Comparison of ENCODE assay signal across 9 mouse cellular contexts in the genomic region with DNA sequence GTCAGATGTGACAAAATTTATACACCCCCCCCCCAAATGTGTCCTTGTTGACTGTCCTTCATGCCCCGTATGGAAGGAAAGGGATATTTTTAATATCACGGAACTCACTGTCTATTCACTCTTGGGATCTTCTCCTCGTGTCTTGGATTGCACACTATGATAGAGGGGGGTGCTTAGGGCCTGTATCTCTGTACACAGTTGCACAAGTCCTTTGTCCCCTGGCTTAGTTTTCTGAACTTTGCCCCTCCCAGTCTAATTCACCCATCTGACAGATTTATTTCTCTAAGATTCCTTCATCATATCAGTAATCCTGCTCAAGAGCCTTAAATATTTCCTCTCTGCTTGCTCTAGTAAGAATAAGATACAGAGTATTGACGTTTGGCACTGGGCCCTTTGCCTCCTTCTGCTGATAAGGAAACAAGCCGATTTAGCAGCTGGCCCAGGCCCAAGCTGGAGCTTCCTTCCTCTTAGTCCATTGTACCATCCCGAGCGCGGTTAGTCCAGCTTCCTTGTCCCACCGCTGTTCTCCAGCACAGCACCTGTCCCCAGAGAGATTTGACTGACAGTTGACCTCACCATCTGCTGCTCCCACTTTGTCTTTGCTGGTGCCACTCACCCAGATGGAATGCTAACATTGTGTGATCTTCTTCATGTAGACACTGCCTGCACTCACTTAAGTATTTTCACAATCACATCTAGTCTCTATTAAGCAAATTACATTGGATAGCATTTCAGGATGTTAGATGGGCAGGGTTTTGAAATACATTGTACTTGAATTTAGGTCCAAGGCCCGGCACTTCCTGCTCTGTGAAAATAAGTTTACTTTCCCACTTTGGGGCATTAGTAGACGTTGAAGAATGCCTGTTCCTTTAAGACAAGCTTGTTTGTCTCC.
DNase-seq lines count a peak whose midpoint lies in the region; ATAC-seq and TF ChIP-seq lines count a peak whose summit lies in the region.
"Had no signal": no experiment of that assay in that cellular context is flagged by ENCODE, and none has a peak within 500 bp of the region (broad histone marks: within the 10 kb centered on the region; RNA-seq: fewer than 3 reads in every experiment).

No protein-coding gene starts in this region.

- H3K4me1 ChIP-seq in hindbrain, postnatal 0 days (ENCODE audit: insufficient read depth, low read length), result peaks cover 4% of the 10 kb centered on the region; the same call in 1 of the 2 replicates
- H3K4me1 ChIP-seq in lung, adult 2 months (ENCODE audit: control insufficient read depth, insufficient read depth, low read length), result peaks cover 16% of the 10 kb centered on the region

- peak overlapping the region; percentile 26; the same call in 1 of the 2 replicates for H3K27ac ChIP-seq in hindbrain, postnatal 0 days

- H3K9ac ChIP-seq in hindbrain, postnatal 0 days (replicated peaks; ENCODE audit: low read length), result no peak overlapping the region

- ATAC-seq in frontal cortex, adult (ENCODE audit: low TSS enrichment), result no peak
- ATAC-seq in hindbrain, postnatal 0 days, result no peak; the same call in 1 of the 2 replicates

- DNase-seq in frontal cortex, postnatal 10 days (ENCODE audit: low spot score in 2 of 2), result peak; percentile 31 to 34
- peak; percentile 82 for DNase-seq in adrenal gland, adult 2 months
- peak; percentile 71 for DNase-seq in gastrocnemius, postnatal 25 days
- peak; percentile 40 for DNase-seq in hindbrain, postnatal 0 days (ENCODE audit: low spot score)
- DNase-seq in lung, adult 2 months, result peak; percentile 51
- peak; percentile 28 for DNase-seq in right cerebral cortex, adult 18-20 months
- DNase-seq in thymus, adult 18-20 months, result no peak

- H3K27me3 ChIP-seq in hindbrain, postnatal 0 days (ENCODE audit: insufficient read depth, low read length), result no peaks in the 10 kb centered on the region

- no peak overlapping the region for H3K4me2 ChIP-seq in hindbrain, postnatal 0 days (ENCODE audit: low read depth, low read length)

- no peaks in the 10 kb centered on the region for H3K36me3 ChIP-seq in hindbrain, postnatal 0 days (ENCODE audit: insufficient read depth, low read length)

- 51% methylated on average over 11 of the region's 11 CpGs for WGBS in hindbrain, postnatal 0 days
- 16% methylated on average over 11 of the region's 11 CpGs for WGBS in lung, adult 2 months

- no peak overlapping the region for H3K4me3 ChIP-seq in hindbrain, postnatal 0 days (ENCODE audit: low read length)
- H3K4me3 ChIP-seq in lung, adult 2 months (replicated peaks; ENCODE audit: extremely low read depth, low read depth, low read length), result no peak overlapping the region
- H3K4me3 ChIP-seq: erythroblast, embryonic 14.5 days had no signal

- no peaks in the 10 kb centered on the region for H3K9me3 ChIP-seq in hindbrain, postnatal 0 days (ENCODE audit: low read length)

- no peak for TF ChIP-seq POLR2A in lung, adult 2 months (IDR thresholded peaks at IDR 0.05; ENCODE audit: borderline replicate concordance, extremely low read depth, low read depth, low read length)

- no peak for TF ChIP-seq CTCF in hindbrain, postnatal 0 days (IDR thresholded peaks at IDR 0.05; ENCODE audit: low read depth)
- no peak for TF ChIP-seq CTCF in lung, adult 2 months (IDR thresholded peaks at IDR 0.05; ENCODE audit: insufficient read depth, low read length)

Comparison
In these comparisons a context has a peak if more than half of its experiments do, and no peak if none do; other contexts are left out.
1. DNase-seq: peak in frontal cortex, postnatal 10 days (2 of 2), adrenal gland, adult 2 months (single experiment), gastrocnemius, postnatal 25 days (single experiment), hindbrain, postnatal 0 days (single experiment), lung, adult 2 months (single experiment) and right cerebral cortex, adult 18-20 months (single experiment); none in thymus, adult 18-20 months (0 of 2).